Mouse (Mus musculus) megakaryocyte-erythroid progenitor cell, adult 5-6 weeks (primary cell): ENCODE measurements at regions not wholly inside any gene's neighbourhood (a gene's known extent, or its start where the extent isn't known, plus 50 kb on each side); places are given as distances from the start of the nearest gene placed in this dataset.

Source experiments
- ATAC-seq: replicated peaks from 2 replicates; pipeline ENCODE4 v1.8.0; 2016; ENCODE audit warnings: mild to moderate bottlenecking, inconsistent platforms; ENCODE audit not compliant: severe bottlenecking, poor library complexity, low FRiP score, low TSS enrichment

DNA sequence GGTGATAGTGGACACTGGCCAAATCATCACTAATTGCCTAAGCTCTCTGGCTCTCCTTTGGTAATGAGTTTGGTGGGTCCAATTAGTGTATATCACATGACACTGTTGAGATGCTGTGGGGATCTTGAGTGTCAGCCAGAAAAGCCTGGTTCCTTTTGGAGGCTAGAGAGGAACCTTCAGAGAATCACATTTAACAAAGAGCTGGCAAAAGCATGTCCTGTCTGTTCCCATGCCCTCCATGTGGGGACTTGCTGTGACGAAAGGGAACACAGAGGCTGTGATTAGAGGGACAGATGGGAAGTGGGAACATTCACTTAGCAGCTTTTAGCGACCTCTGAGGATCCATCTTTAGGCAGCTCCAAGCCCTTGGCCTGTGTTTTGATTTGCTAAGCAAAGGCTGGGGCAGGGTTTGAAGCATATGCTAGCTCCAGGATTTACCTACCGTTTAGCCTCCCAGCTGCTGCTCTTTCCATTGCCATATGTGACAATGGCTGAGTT is 407.4 kb upstream of the Lmcd1 start:
- ATAC-seq = no peak

GRCm38 (mm10) chr6:111882557-111882956 is 391.0 kb upstream of the Lmcd1 start:
- ATAC-seq = no peak

GRCm38 (mm10) chr6:111883946-111884345 is 389.6 kb upstream of the Lmcd1 start:
- ATAC-seq = no peak

DNA sequence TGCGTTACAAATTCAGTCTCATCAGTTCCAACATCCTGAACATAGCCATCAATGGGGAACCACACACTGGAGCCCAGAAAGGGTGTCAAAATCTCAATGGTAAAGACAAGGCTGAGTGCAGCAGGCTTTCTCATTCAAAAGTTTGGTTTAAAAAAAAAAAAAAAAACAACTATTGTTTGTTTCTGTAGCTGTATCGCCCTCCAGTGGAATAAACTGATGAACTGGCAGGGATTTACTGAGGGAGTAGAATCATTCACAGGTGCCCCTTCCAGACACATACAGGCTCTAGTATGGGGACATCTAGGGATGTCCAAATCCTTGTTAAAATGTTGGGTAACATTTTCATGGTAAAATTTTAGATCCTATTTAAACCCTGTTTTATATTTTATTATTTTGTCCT is 361.6 kb upstream of the Lmcd1 start:
- ATAC-seq = no peak

DNA sequence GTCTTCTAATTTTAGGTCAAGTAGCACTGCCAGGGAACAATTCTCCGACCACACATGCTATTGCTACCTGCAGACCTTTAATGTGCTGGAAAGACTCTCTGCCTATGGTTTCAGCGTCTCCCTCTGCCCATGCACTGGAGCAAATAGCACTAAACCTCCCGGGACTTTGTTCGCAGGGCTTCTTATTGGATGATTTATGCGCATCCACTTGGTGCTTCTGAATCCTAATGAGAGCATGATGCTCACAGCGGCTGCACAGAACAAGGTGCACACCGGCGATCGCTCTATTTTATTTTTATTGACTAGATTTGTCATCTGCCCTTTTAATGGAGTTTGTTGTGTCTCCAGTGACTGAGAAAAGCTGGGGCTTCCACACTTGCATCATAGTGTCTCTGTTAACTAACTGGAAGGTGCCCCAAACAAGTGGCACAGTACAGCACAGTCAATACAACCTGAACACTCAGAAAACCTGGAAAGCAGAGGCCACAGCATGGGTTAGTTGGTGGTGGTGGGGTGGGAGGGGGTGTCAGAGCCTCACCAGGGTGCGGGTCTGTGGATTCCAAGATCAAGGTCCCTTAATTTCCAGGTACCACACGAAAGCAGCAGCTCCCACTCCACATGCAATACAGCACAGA is 359.7 kb upstream of the Lmcd1 start:
- ATAC-seq = no peak

DNA sequence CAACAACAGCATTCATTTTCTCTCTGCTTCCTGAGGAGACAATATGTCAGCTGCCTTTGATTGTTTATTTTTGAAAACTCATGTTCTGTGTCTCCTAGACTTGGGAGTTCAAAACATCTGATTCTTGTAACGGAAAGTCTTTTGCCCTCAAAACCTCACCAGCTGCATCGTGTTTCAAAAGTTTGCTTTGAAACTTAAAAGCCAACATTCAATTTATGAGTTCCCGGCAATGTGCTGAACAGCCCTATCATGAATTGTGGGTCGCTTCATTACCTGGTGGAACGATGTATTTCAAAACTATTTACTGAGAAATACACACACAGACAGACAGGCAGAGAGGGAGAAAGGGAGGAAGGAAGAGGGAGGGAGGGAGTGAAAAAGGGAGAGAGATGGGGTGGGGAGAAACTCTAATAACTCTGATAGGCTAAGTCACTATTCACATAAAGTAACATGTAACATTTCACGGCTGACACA is 356.3 kb upstream of the Lmcd1 start:
- ATAC-seq = no peak

DNA sequence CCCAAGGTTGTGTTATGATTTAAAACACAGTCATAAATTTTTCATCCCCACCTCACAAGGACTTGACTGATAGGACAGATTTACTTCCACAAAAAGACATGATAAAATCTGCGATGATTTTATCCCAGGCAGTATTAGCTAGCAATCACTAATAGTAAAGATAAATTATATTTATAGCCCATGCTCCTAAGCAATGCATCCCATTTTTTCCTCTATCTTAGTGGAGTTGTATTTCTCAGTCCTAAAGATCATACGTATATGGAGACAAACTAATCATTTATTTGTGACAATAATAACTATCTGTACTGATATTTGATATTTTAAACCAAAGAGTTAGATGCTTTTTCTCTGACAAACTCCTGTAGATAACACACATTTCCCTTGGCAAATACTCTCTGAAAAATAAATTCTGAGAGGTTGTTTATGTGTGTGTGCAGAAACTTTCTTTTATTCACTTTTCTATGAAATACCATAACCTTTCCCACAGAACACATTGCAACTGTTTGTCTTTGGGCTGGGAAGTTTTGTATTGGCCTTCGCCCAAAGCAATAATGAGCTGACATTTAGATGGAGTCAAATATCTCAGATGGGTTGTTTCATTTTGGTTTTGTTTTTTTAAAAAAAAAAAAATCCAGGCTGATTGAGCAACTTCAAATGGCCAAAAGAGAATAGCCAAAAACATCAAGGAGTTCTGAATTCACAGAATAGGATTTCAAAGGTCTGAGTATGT is 355.5 kb upstream of the Lmcd1 start:
- ATAC-seq = no peak

DNA sequence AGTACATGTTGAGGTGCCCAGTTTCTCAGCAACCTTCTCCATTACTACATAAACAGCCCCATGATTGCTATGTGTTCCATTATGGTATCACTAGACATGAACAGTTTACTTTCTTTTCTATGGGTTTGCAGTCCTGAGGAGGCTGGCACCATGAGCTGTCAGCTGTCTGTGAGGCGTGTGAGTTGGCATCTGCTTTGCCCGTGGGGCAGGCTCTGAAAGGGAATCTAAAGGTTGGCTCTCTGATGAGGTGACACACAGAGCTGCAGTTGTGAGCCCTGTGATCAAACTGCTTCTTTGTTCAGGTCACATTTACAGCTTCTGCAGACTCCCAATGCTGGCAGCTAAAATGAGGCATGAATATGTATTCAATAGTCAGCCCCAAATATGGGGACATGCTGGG is 341.0 kb upstream of the Lmcd1 start:
- ATAC-seq = no peak

DNA sequence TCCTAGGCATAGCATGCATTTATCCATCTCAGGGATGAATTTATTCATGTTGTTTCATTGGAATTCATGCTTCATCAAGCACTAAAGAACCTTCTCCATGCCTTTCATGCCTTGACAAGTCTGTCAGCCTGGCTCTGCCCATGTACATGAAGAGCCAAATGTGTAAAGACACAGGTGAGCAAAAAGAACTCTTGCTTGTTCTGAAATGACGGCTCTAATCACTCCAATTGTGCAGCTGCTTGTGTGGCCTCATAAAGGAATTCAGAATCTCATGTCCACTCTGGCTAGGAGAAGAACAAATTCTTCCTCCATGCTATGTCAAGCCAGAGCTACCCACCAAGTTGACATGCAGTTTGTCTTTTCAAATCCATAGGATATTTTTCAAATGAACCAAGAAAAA is 319.2 kb upstream of the Lmcd1 start:
- no peak for ATAC-seq

- no peak for ATAC-seq
Observed at GRCm38 (mm10) chr6:111965766-111966165, 307.8 kb upstream of the Lmcd1 start.

DNA sequence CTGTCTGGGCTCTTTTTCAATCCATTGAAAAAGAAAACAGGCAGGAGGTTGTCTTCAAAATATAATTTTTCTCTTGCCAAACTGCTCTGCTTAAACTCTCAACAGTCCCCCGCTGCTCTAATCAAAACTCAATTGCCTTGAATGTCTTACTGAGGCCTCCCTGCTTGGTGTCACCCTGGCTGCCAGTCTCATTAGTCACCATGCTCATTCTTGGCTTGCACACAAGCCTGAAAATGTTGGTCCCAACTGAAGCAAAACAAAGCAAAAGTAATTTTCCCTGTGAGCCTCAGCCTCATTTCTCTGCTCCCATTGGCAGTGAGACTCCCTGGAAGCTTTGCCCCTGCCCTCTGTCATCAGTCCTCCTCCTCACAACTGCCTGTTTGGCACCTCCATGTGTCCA is 288.1 kb upstream of the Lmcd1 start:
- ATAC-seq = no peak

GRCm38 (mm10) chr6:111995823-111996222 is 277.7 kb upstream of the Lmcd1 start:
- no peak for ATAC-seq

DNA sequence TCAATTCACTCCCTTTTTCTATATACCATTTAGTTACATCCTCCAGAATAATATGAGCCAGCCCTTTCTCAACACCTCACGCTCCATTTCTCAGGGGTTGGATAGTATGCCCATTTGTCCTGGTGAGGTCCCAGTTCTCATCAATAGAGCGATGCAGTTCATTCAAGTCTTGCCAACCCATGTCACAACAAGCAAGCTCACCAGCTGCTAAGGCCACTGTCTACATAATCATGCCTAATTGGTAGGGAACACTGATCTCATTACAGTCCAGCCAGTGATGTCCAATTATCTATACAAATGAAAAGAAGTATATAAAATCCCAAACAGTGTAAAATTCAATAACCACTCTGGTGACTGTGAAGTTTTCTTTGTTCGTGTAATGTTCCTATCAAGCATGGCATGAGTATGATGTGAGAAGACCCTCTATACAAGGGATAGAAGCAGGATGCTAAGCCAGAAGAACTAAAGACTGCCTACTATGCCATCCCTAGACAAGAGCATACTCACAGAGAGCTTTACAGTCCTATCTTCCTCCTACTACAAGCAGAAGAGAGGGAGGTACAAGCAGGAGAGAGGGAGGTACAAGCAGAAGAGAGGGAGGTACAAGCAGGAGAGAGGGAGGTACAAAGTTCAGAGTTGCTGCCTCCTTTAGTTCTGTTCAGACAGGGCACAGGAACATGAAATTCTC is 269.6 kb upstream of the Lmcd1 start:
- no peak for ATAC-seq

- no peak for ATAC-seq
Observed at GRCm38 (mm10) chr6:112026261-112027205, 247.0 kb upstream of the Lmcd1 start.

DNA sequence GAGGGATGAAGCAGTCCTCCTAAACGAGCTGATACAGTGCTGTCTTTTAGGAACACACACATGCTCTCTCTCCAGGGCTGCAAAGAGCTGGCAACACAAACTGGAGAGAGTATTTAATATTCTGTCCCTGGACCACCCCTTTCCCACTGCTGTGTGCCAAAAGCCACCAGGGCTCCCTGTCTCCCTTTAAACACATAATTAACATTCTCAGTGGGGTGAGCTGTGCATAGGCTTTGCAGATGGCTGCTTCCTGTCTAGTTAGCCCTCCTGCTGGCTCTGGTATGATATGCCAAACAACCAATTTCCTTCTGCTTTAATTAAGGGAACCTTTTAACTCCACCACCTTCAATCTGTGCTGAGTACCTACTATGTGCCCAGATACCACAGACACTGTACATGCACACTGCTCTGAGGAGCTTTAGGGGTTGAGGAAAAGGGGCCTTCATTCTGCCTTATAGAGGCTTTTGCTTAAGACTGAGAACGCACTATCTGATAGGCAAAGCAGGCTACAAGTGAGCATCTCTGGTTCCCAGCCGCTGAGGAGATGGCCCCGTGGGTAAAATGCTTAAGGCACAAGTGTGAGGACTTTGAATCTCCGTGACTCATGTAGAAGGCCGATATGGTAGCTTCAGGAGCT is 222.9 kb upstream of the Lmcd1 start:
- ATAC-seq = no peak

DNA sequence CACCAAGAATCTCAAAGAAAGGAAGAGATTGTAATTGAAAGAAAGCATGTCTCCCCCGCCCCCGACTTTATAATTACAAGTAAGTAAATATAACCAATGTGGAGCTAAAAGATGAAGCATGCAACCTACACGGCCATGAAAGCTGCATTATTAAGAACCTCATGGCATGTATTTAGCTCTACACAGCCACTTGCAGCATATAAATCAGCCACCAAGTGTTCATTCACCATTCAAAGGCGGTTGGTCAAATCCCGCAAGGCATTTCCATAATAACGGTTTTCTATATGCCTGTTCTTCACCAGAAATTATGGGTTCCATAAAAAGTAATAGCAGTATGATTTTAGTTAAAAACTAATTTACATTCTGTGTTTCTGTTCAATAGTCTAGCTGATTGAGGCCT is 221.4 kb upstream of the Lmcd1 start:
- ATAC-seq = no peak

DNA sequence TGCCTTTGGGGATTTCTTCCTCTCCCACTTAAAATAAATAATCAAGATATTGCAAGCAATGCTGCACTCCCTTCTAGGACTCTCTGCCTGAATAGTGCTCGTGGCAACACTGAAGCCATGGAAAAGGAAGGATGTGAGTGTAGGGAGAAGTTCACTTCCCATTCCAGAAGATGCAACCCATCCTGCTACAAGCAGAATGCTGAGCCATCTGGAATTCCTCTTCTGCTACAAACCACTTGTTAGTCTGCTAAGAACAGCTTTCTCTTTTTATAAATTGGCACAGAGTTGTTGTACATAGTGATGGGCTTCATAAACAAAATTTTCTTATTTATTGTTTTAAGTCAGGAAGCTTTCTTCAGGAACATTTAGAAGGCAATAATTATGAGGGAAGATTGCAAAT is 215.7 kb upstream of the Lmcd1 start:
- ATAC-seq = no peak

- ATAC-seq = no peak
Observed at GRCm38 (mm10) chr6:112062956-112063355, 210.6 kb upstream of the Lmcd1 start.

DNA sequence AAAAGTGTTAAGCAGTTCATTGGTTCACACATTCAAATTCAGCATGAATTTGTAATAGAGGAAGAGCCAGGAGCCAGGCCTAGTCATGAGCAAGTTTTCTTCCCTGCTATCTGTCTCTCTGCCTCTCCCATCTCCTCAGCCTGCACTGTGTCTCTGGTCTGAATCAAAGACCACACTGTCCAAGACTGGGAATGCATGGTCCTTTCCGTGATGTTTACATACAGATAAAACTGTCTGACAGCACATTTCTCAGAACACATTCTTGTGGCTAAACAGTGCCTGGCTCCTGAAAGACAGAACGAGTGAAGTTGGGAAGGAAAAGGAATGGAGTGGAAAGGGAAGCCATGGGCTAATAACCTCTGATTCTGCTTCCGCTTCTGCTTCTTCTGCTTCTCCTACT is 183.0 kb upstream of the Lmcd1 start:
- ATAC-seq = no peak
